Mouse (Mus musculus) olfactory bulb, adult 2 months (tissue): ENCODE measurements around the gene Kifc1. TPM values are rescaled to one million over a fixed set of nuclear protein-coding genes. Genes with fewer than 3 reads are reported as not detected.

ENCODE experiments used
- H3K27ac ChIP-seq: fragments of 200-500 bp; 2 replicates; pipeline ENCODE4 v1.5.1; 2012; ENCODE audit warnings: low read depth, low read length; ENCODE audit not compliant: insufficient read depth
- H3K4me1 ChIP-seq: fragments of 200-500 bp; 2 replicates; pipeline ENCODE4 v1.6.1; 2012; ENCODE audit warnings: low read length; ENCODE audit not compliant: control insufficient read depth, insufficient read depth
- H3K4me3 ChIP-seq: fragments of 200-500 bp; 2 replicates; pipeline ENCODE4 v1.5.1; 2012; ENCODE audit warnings: mild to moderate bottlenecking, low read depth, low read length, moderate library complexity; ENCODE audit not compliant: insufficient read depth
- CTCF ChIP-seq: fragments of 200-500 bp; IDR thresholded peaks from 2 replicates; pipeline ENCODE4 v1.5.1; 2012; ENCODE audit warnings: low read depth, mild to moderate bottlenecking, low read length, moderate library complexity; ENCODE audit not compliant: insufficient read depth
- POLR2A ChIP-seq: fragments of 200-500 bp; IDR thresholded peaks from 2 replicates; pipeline ENCODE4 v1.6.1; 2012; ENCODE audit warnings: mild to moderate bottlenecking, low read depth, low read length, moderate library complexity; ENCODE audit not compliant: insufficient read depth
- WGBS: fragments of 180-500 bp; shearing (Covaris S2); methylation state at CpG from one replicate; pipeline ENCODE4 v1.1.7; 2018; 5-methylcytosine and 5-hydroxymethylcytosine counted together
- polyA plus RNA-seq: library from polyadenylated mRNA; stranded (reverse); fragments of >200 nt; gene quantifications from 2 replicates; pipeline ENCODE4 v1.2.4, GENCODE M21; 2012; ENCODE audit warnings: low replicate concordance; ENCODE audit not compliant: missing spikeins, insufficient read depth, insufficient read length

Gene Kifc1
- not detected in 2 replicates for polyA plus RNA-seq

GRCm38 (mm10) chr17:33890533-33891059, at the start of gene Kifc1:
TSS of gene Kifc1 (minus strand) at chr17:33890661.
- TF ChIP-seq CTCF (peak; percentile 78), POLR2A (0 out of 2 replicates have a peak, but pooled peaks have one; percentile 18)
- Histone ChIP-seq H3K4me1 (peaks cover 3% of the 10 kb centered on the region), H3K27ac (no peak within 1 kb of the TSS), H3K4me3 (peak within 1 kb of the TSS; percentile 57)
- WGBS: under 1% methylated on average over 49 of the region's 49 CpGs

GRCm38 (mm10) chr17:33938783-33939182, 48.3 kb upstream of the Kifc1 start:
- Histone ChIP-seq H3K4me1 (peaks cover 20% of the 10 kb centered on the region), H3K4me3 (no peak overlapping the region), H3K27ac (no peak overlapping the region)
- WGBS: 78% methylated on average over 11 of the region's 11 CpGs
- TF ChIP-seq POLR2A: no peak
- TF ChIP-seq CTCF: no peak

- peaks cover 20% of the 10 kb centered on the region for H3K4me1 ChIP-seq
- H3K4me3 ChIP-seq: no peak overlapping the region
- no peak overlapping the region for H3K27ac ChIP-seq
- WGBS: 87% methylated on average over 15 of the region's 15 CpGs
- TF ChIP-seq POLR2A: no peak
- no peak for TF ChIP-seq CTCF
Observed at GRCm38 (mm10) chr17:33936993-33937392, 46.5 kb upstream of the Kifc1 start.

- no peak for TF ChIP-seq POLR2A
- no peak for TF ChIP-seq CTCF
- no peak overlapping the region for H3K27ac ChIP-seq
Observed at GRCm38 (mm10) chr17:33935422-33936055, 45.1 kb upstream of the Kifc1 start.

GRCm38 (mm10) chr17:33932970-33933369, 42.5 kb upstream of the Kifc1 start:
- Histone ChIP-seq H3K27ac (no peak overlapping the region), H3K4me3 (no peak overlapping the region), H3K4me1 (peaks cover 12% of the 10 kb centered on the region)
- 92% methylated on average over 15 of the region's 15 CpGs for WGBS
- no peak for TF ChIP-seq POLR2A
- no peak for TF ChIP-seq CTCF

More at GRCm38 (mm10) chr17:33935422-33936055, 45.1 kb upstream of the Kifc1 start:
- no peak overlapping the region for H3K4me3 ChIP-seq
- peaks cover 18% of the 10 kb centered on the region for H3K4me1 ChIP-seq
- WGBS: 91% methylated on average over 21 of the region's 21 CpGs

GRCm38 (mm10) chr17:33932448-33932847, 42.0 kb upstream of the Kifc1 start:
- Histone ChIP-seq H3K4me3 (no peak overlapping the region), H3K27ac (no peak overlapping the region), H3K4me1 (peaks cover 12% of the 10 kb centered on the region)
- TF ChIP-seq CTCF: no peak
- TF ChIP-seq POLR2A: no peak
- 87% methylated on average over 14 of the region's 14 CpGs for WGBS

- H3K4me3 ChIP-seq: no peak overlapping the region
Observed at GRCm38 (mm10) chr17:33931947-33932346, 41.5 kb upstream of the Kifc1 start.

GRCm38 (mm10) chr17:33931159-33931866, 40.9 kb upstream of the Kifc1 start:
- 34% methylated on average over 18 of the region's 18 CpGs for WGBS
- H3K4me1 ChIP-seq: peaks cover 12% of the 10 kb centered on the region
- no peak overlapping the region for H3K27ac ChIP-seq
- peak overlapping the region; percentile 77 for H3K4me3 ChIP-seq
- no peak for TF ChIP-seq CTCF
- TF ChIP-seq POLR2A: no peak

More at GRCm38 (mm10) chr17:33931947-33932346, 41.5 kb upstream of the Kifc1 start:
- H3K4me1 ChIP-seq: peaks cover 12% of the 10 kb centered on the region
- no peak overlapping the region for H3K27ac ChIP-seq
- WGBS: 94% methylated on average over 11 of the region's 11 CpGs
- TF ChIP-seq CTCF (no peak), POLR2A (no peak)
